Mouse (Mus musculus): ENCODE results near the gene Agpat1.

- TF ChIP-seq CTCF (IDR thresholded peaks at IDR 0.05; ENCODE audit: extremely low read depth, insufficient read length, insufficient replicate concordance, low read depth, low read length) (no peak), POLR2A (IDR thresholded peaks at IDR 0.05; ENCODE audit: low read depth, low read length) (no peak)
Measured at GRCm38 (mm10) chr17:34648141-34648890, 44.3 kb downstream of the Agpat1 start.
